Comparison of ENCODE assay signal across 8 mouse cellular contexts in the genomic region with DNA sequence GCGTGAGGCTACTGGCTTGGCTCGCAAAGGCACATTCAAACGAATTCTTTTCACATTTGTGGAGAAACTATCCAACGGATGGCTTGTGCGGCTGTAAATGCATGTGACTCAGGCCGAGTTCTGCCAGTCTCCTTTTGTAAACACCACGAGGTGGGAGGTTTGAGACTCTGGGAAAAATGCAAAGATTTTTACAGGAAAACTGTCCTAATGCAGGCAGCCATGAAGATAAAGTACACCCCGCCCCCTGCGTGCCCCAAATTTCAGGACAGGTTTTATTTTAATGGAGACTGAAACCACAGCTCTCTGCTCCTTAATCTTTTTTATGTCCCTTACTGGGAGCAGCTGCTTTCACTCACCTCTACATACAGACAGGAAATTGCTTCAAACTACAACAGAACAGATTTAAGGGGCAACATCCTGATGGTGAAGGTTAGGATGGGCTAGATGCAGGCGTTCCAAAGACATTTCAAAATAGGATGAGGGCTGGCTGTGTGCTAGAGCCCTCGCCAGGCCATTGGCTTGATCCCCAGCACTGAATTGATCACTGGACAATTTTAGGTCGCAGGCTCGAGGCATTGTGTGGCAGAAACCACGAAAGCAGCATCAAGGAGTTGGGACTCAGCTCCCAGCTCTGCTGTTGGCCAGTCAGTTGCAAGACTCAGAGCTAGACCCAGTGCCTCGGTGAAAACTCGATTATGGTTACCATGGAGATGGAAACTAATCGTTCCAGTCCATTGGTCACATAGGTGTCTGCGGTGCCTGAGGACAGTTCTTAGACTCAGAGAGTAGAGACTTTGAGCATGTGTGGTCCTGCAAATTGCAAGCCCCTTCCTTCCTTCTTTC.
DNase-seq lines count a peak whose midpoint lies in the region; ATAC-seq lines count a peak whose summit lies in the region.

No protein-coding gene starts in this region.

- WGBS in forebrain, embryonic 16.5 days: 38% methylated on average over 18 of the region's 18 CpGs
- 14% methylated on average over 18 of the region's 18 CpGs for WGBS in limb, embryonic 12.5 days
- WGBS in stomach, embryonic 15.5 days: 30% methylated on average over 18 of the region's 18 CpGs

- no peak overlapping the region for H3K4me2 ChIP-seq in forebrain, embryonic 16.5 days (ENCODE audit: low read length)
- H3K4me2 ChIP-seq in limb, embryonic 12.5 days: peak overlapping the region; percentile 44
- no peak overlapping the region; the same call in 1 of the 2 replicates for H3K4me2 ChIP-seq in stomach, embryonic 15.5 days

- no peak overlapping the region for H3K4me3 ChIP-seq in forebrain, embryonic 16.5 days (replicated peaks; ENCODE audit: low read length)
- peak overlapping the region; percentile 5; the same call in 1 of the 2 replicates for H3K4me3 ChIP-seq in limb, embryonic 12.5 days (replicated peaks)
- H3K4me3 ChIP-seq in stomach, embryonic 15.5 days (replicated peaks): no peak overlapping the region

- DNase-seq in frontal cortex, postnatal 36 days (ENCODE audit: low spot score in 2 of 2): peak; percentile 25 to 30
- DNase-seq in frontal cortex, postnatal 14 days (ENCODE audit: low spot score in 2 of 2): no peak
- peak; percentile 55 for DNase-seq in R1 (ENCODE audit: low read depth, low spot score)
- no peak for DNase-seq in ovary, postnatal 14 days (ENCODE audit: low spot score)
- no peak for DNase-seq in spleen, postnatal 10 days (ENCODE audit: low spot score in 2 of 2)

- H3K9me3 ChIP-seq in forebrain, embryonic 16.5 days (ENCODE audit: control insufficient read depth, low read length): no peaks in the 10 kb centered on the region
- H3K9me3 ChIP-seq in limb, embryonic 12.5 days: no peaks in the 10 kb centered on the region
- no peaks in the 10 kb centered on the region for H3K9me3 ChIP-seq in stomach, embryonic 15.5 days

- H3K4me1 ChIP-seq in forebrain, embryonic 16.5 days (replicated peaks; ENCODE audit: control insufficient read depth, insufficient read depth, low read length): peaks cover 24% of the 10 kb centered on the region
- H3K4me1 ChIP-seq in limb, embryonic 12.5 days (replicated peaks): peaks cover 75% of the 10 kb centered on the region
- peaks cover 40% of the 10 kb centered on the region for H3K4me1 ChIP-seq in stomach, embryonic 15.5 days

- ATAC-seq in forebrain, embryonic 16.5 days: peak; percentile 32; the same call in 1 of the 2 replicates
- peak; percentile 60 for ATAC-seq in limb, embryonic 12.5 days (ENCODE audit: insufficient number of reproducible peaks, insufficient read depth, low FRiP score, low TSS enrichment, low read depth)
- 0 out of 2 replicates have a peak, but pooled peaks have one; percentile 4 for ATAC-seq in stomach, embryonic 15.5 days (ENCODE audit: insufficient read depth, low FRiP score, low read depth)

- H3K27me3 ChIP-seq in forebrain, embryonic 16.5 days (replicated peaks; ENCODE audit: control insufficient read depth, insufficient read depth, low read length): no peaks in the 10 kb centered on the region
- no peaks in the 10 kb centered on the region for H3K27me3 ChIP-seq in limb, embryonic 12.5 days
- no peaks in the 10 kb centered on the region for H3K27me3 ChIP-seq in stomach, embryonic 15.5 days (replicated peaks)

- H3K36me3 ChIP-seq in forebrain, embryonic 16.5 days (ENCODE audit: control insufficient read depth, insufficient read depth): no peaks in the 10 kb centered on the region
- no peaks in the 10 kb centered on the region for H3K36me3 ChIP-seq in limb, embryonic 12.5 days
- no peaks in the 10 kb centered on the region for H3K36me3 ChIP-seq in stomach, embryonic 15.5 days

- no peak overlapping the region for H3K27ac ChIP-seq in forebrain, embryonic 16.5 days (ENCODE audit: low read length)
- H3K27ac ChIP-seq in limb, embryonic 12.5 days: peak overlapping the region; percentile 96
- H3K27ac ChIP-seq in stomach, embryonic 15.5 days: peak overlapping the region; percentile 72

- no peak overlapping the region for H3K9ac ChIP-seq in forebrain, embryonic 16.5 days (replicated peaks; ENCODE audit: low read depth, low read length)
- H3K9ac ChIP-seq in limb, embryonic 12.5 days (replicated peaks): peak overlapping the region; percentile 52
- no peak overlapping the region for H3K9ac ChIP-seq in stomach, embryonic 15.5 days

Comparison
In these comparisons a context has a peak if more than half of its experiments do, and no peak if none do; other contexts are left out.
1. DNase-seq: peak in frontal cortex, postnatal 36 days (2 of 2) and R1 (single experiment); none in frontal cortex, postnatal 14 days (0 of 2), ovary, postnatal 14 days (single experiment) and spleen, postnatal 10 days (0 of 2).
2. ATAC-seq: peak in every context shown above with its lines; median percentile 60 in limb, embryonic 12.5 days; 32 in forebrain, embryonic 16.5 days; 4 in stomach, embryonic 15.5 days.